Mouse (Mus musculus) kidney, adult 10 weeks (tissue): ENCODE results near the gene Zbtb14. TPM values are rescaled to one million over a fixed set of nuclear protein-coding genes. Genes with fewer than 3 reads are reported as not detected.

Experiments
- polyA plus RNA-seq: library from polyadenylated mRNA; stranded (reverse); fragments of 350-450 nt; fragmentation: Illumina TruSeq; extraction: RNeasy Lipid Tissue Mini Kit (QIAGEN cat#74804); gene quantifications from one replicate; pipeline ENCODE4 v1.2.3, GENCODE M21; 2014; ENCODE audit warnings: low read depth, low replicate concordance

Zbtb14 gene
- polyA plus RNA-seq, result 17.5 TPM

DNA sequence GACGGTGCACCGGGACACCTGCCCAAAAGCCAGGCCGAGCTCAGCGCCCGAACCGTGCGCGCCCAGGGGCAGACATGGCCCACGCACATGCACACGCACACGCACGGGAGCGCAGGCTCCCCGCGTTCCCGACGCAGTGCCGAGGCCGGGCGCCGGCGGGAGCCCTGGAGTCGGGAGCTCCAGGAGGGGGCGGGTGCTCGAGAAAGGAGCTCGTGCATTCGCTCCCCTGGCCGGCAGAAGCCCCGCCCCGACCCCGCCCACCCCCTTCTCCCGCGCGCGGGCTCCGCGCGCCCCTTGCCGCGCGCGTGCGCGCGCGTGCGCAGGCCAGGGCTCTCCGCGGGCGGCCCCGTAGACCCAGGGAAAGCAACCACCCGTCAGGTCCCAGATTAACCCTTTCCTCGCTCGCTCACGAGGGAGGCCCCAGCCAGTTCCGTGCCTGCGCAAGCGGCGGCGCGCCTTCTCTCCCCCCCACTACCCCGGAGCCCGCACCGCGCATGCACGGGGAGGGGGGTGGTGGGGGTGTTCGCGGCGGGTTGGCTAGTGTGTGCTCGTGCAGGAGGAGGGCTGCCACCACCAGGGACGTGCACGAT is at the start of gene Zbtb14:
Zbtb14 (plus strand) TSS at position 540 of the 590 bp plus-strand sequence.

DNA sequence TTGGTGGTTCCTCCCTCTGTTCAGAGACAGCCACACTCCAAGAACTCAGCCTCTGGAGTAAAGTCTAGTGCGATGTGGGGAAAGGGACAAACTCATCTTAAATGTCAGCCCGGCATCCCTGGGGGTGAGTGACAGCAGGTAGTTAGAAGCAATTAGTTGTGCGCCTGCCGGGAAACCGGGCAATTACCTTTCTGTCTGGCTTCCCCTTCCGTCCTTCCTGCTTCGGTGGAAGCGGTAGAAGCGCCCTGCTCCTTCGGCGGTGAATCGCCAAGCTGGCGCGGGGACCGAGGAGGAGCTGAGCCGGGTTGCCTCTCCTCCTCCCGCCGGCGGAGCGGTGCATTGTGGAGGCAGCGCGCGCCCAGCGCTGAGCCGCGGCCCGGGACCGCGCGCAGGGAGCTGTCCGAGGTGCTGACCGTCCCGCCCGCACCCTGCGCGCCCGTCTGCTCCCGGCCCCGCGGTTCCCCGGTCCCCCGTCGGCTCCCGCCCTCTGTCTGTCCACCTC is 56.2 kb downstream of the Zbtb14 start, which contains the start of gene Akain1:
Akain1 (plus strand) TSS at position 337 of the 502 bp plus-strand sequence.

Other genes starting within 250 kb of the Zbtb14 start
- gene Akain1, start 56.3 kb downstream of the Zbtb14 start, polyA plus RNA-seq, result not detected